Mouse (Mus musculus): ENCODE measurements around the gene Creb3l1.

The Creb3l1 gene

GRCm38 (mm10) chr2:91944170-91944950 lies 79.9 kb downstream of the Creb3l1 start:
- DNase-seq (ENCODE audit: low read depth, low spot score): peak; percentile 67

DNA sequence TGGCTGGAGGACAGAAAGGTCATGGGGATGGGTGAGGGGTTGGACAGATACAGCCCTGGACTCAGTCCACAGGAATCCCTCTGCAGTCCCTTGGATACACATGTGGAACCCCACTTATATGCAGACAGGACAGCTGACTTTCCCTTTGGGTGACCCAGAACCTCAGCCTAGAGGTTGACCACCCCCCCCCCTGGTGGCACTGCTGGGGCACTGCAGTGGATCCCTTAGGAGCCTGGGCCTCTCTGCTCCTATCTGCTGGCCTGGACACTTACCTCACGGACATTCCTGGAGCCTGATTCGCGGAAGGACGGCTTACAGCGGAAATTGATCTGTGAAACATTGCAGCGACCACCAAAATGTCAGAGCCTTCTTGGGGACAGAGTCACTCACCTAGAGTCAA lies 81.9 kb downstream of the Creb3l1 start:
- no peak for DNase-seq (ENCODE audit: low read depth, low spot score)

GRCm38 (mm10) chr2:91939303-91939935 lies 84.9 kb downstream of the Creb3l1 start:
- no peak for DNase-seq (ENCODE audit: low read depth, low spot score)

DNA sequence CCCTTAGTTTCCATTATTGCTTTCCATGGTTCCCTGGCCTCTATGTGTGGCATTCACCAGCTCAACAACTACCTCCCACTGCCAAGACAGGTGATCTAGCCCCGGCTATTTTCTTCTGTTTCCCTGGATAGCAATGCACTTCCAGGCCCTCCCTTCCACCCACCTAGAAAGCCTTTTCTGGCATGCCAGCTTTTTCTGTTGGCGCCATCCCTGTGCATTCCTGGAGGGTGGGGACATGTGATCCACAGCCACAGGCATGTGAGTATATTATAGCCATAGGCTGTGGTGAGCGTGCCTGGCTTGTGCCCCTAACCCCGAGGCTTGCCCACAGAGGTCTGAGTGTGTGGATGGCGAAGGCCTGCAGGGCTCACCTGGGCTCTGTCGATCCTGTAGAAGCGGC lies 88.1 kb downstream of the Creb3l1 start:
- DNase-seq (ENCODE audit: low read depth, low spot score): no peak

GRCm38 (mm10) chr2:91934826-91935525 lies 89.3 kb downstream of the Creb3l1 start:
- DNase-seq (ENCODE audit: low read depth, low spot score): no peak

DNA sequence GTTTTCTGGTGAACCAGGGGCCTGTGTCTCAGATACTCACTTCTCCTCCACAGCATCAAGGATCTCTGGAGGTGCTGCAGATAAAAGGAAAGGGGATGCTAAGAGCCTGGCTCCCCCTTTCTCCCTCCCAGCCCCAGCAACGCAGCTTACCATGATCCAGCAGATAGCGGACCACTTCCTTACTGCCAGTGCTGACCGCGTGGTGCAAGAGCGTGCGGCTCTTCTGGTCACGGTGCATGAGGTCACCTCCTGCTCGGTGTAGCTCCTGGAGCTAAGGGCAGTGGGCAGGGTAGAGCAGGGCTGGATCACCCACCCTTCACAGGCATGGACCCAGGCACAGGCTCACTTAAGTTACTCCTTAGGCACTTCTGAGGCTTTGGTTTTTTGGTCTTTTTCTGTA lies 90.3 kb downstream of the Creb3l1 start:
- DNase-seq (ENCODE audit: low read depth, low spot score): no peak

DNA sequence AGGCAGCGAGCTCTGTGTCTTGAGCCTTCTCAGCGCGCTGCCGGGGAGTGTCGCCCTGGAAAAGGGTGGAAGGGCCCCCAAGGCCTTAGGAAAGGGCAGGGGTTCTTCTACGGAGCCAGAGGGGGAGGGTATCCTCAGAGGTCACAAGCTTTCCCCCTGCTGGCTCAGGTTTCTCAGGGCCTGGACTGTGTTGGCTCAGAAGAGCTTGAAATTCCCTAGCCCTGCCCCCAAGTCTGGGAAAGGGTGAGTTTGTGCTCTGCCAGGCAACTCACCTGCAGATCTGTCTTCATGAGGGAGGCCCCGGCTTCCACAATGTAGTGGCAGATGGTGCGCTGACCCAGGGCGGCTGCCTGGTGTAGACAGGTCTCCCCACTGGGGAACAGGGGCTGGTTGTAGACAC lies 90.8 kb downstream of the Creb3l1 start:
- no peak for DNase-seq (ENCODE audit: low read depth, low spot score)

DNA sequence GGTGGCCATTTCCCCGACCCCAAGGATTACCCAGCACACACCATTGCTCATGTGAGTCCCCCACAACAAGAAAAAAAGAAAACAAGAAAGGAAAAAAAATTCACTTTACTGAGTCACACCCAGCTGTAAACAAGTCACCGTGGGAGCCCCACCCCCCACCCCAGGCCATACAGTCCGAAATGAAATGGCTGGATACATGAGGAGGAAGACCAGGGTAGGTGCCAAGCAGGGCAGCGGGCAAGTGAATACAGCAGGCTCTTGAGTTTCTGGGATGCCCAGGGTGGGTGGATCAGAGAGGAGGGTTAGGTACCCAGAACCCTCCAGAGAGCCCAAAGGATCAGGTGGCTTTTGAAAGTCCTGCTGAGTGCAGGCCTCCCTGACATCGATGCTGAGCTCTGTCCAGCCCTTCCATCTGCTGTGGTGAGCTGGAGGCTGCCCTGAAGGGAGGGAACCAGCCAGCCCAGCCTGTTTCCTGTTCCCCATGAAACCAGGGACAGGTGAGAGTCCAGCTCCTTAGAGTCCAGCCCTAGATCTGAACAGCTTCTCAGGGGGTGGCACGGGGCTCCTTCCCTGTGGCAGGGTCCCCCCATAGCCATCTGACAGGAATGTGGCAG lies 91.5 kb downstream of the Creb3l1 start:
- DNase-seq (ENCODE audit: low read depth, low spot score): no peak
